Comparison of ENCODE assay signal across 1 mouse cellular context in genomic region chr11:11694472-11695177, GRCm38 (mm10).
TF ChIP-seq lines count a peak whose summit lies in the region.

No protein-coding gene starts in this region.

TF ChIP-seq in MEL, 35 proteins besides CTCF, POLR2A, EP300 and RAD21 (continued from another document):
- TF ChIP-seq ZNF384 (IDR thresholded peaks at IDR 0.05; ENCODE audit: low read depth, low read length) (no peak), MAX (IDR thresholded peaks at IDR 0.05; ENCODE audit: low read length) (no peak), ZKSCAN1 (IDR thresholded peaks at IDR 0.05; ENCODE audit: low read depth, low read length) (no peak), GABPA (IDR thresholded peaks at IDR 0.05; ENCODE audit: low read depth, low read length) (no peak), MAZ (IDR thresholded peaks at IDR 0.05; ENCODE audit: low read depth, low read length) (no peak), TAL1 (IDR thresholded peaks at IDR 0.05; ENCODE audit: low read length) (no peak), CHD2 (IDR thresholded peaks at IDR 0.05; ENCODE audit: low read length) (no peak), USF1 (IDR thresholded peaks at IDR 0.05; ENCODE audit: low read depth, low read length) (no peak), RCOR1 (IDR thresholded peaks at IDR 0.05; ENCODE audit: low read depth, low read length) (no peak), USF2 (IDR thresholded peaks at IDR 0.05; ENCODE audit: borderline replicate concordance in 1 of 2, insufficient read depth in 1 of 2, low read depth in 1 of 2, low read length in 2 of 2) (no peak), BHLHE40 (IDR thresholded peaks at IDR 0.05; ENCODE audit: borderline replicate concordance, low read depth, low read length) (no peak)
